Mouse (Mus musculus): ENCODE measurements around the gene Nosip.

- TF ChIP-seq ELF1 (IDR thresholded peaks at IDR 0.05; ENCODE audit: low read depth, low read length) (no peak), CTCF (conservative IDR thresholded peaks at IDR 0.05 in 1 of 2, IDR thresholded peaks at IDR 0.05 in 1 of 2; ENCODE audit: low read depth in 2 of 2, low read length in 2 of 2) (no peak), POLR2A (IDR thresholded peaks at IDR 0.05; ENCODE audit: low read depth, low read length) (no peak), HCFC1 (IDR thresholded peaks at IDR 0.05; ENCODE audit: low read depth, low read length) (no peak), USF2 (conservative IDR thresholded peaks at IDR 0.05; ENCODE audit: low read depth, low read length) (no peak), KAT2A (IDR thresholded peaks at IDR 0.05; ENCODE audit: insufficient replicate concordance, low read length) (no peak), JUND (conservative IDR thresholded peaks at IDR 0.05; ENCODE audit: low read depth, low read length) (no peak), E2F4 (IDR thresholded peaks at IDR 0.05; ENCODE audit: insufficient replicate concordance, low read depth, low read length) (no peak), TCF12 (IDR thresholded peaks at IDR 0.05; ENCODE audit: low read depth, low read length) (no peak), MAZ (IDR thresholded peaks at IDR 0.05; ENCODE audit: low read depth, low read length) (no peak), SMC3 (IDR thresholded peaks at IDR 0.05; ENCODE audit: low read depth, low read length) (no peak), TBP (conservative IDR thresholded peaks at IDR 0.05; ENCODE audit: low read depth, low read length) (no peak), IRF4 (IDR thresholded peaks at IDR 0.05; ENCODE audit: low read depth, low read length) (no peak)
Observed at GRCm38 (mm10) chr7:45100046-45100445, 37.8 kb downstream of the Nosip start.

Data from CH12.LX (cell line).